21 mouse cellular contexts compared by ENCODE assay signal in genomic region chr1:12288521-12288920, GRCm38 (mm10).
DNase-seq lines count a peak whose midpoint lies in the region; ATAC-seq and TF ChIP-seq lines count a peak whose summit lies in the region.
"Had no signal": no experiment of that assay in that cellular context is flagged by ENCODE, and none has a peak within 500 bp of the region (broad histone marks: within the 10 kb centered on the region; RNA-seq: fewer than 3 reads in every experiment).

No protein-coding gene starts in this region.

- no peak overlapping the region for H3K4me3 ChIP-seq in intestine, embryonic 15.5 days (replicated peaks)
- H3K4me3 ChIP-seq in intestine, embryonic 16.5 days (ENCODE audit: low read length) = no peak overlapping the region
- no peak overlapping the region for H3K4me3 ChIP-seq in intestine, postnatal 0 days (ENCODE audit: low read depth, low read length)
- no peak overlapping the region for H3K4me3 ChIP-seq in limb, embryonic 10.5 days

- H3K27ac ChIP-seq in intestine, embryonic 15.5 days = no peak overlapping the region
- no peak overlapping the region for H3K27ac ChIP-seq in intestine, embryonic 16.5 days (ENCODE audit: low read length)
- H3K27ac ChIP-seq in intestine, postnatal 0 days (ENCODE audit: low read depth, low read length) = no peak overlapping the region
- no peak overlapping the region for H3K27ac ChIP-seq in limb, embryonic 10.5 days

- no peak for TF ChIP-seq CTCF in intestine, postnatal 0 days (IDR thresholded peaks at IDR 0.05; ENCODE audit: low read depth)

- H3K9ac ChIP-seq in intestine, embryonic 15.5 days = no peak overlapping the region
- H3K9ac ChIP-seq in intestine, embryonic 16.5 days (ENCODE audit: low read depth, low read length) = no peak overlapping the region
- H3K9ac ChIP-seq in intestine, postnatal 0 days (ENCODE audit: low read depth, low read length) = no peak overlapping the region

- no peaks in the 10 kb centered on the region for H3K36me3 ChIP-seq in intestine, embryonic 15.5 days
- H3K36me3 ChIP-seq in intestine, embryonic 16.5 days (ENCODE audit: control insufficient read depth, insufficient read depth, low read length) = no peaks in the 10 kb centered on the region
- no peaks in the 10 kb centered on the region for H3K36me3 ChIP-seq in intestine, postnatal 0 days (ENCODE audit: control insufficient read depth, insufficient read depth)
- H3K36me3 ChIP-seq in limb, embryonic 10.5 days = no peaks in the 10 kb centered on the region
- H3K36me3 ChIP-seq: G1E had no signal

- no peak overlapping the region for H3K4me2 ChIP-seq in intestine, embryonic 15.5 days (replicated peaks)
- no peak overlapping the region for H3K4me2 ChIP-seq in intestine, embryonic 16.5 days (ENCODE audit: low read depth, low read length)
- H3K4me2 ChIP-seq in intestine, postnatal 0 days (replicated peaks; ENCODE audit: low read depth) = no peak overlapping the region

- H3K27me3 ChIP-seq in intestine, embryonic 15.5 days (replicated peaks) = no peaks in the 10 kb centered on the region
- no peaks in the 10 kb centered on the region for H3K27me3 ChIP-seq in intestine, embryonic 16.5 days (replicated peaks; ENCODE audit: control insufficient read depth, insufficient read depth, low read length)
- no peaks in the 10 kb centered on the region for H3K27me3 ChIP-seq in intestine, postnatal 0 days (replicated peaks; ENCODE audit: control insufficient read depth, insufficient read depth, low read length)
- no peaks in the 10 kb centered on the region for H3K27me3 ChIP-seq in limb, embryonic 10.5 days (ENCODE audit: low read depth, poor library complexity, severe bottlenecking)
- H3K27me3 ChIP-seq: CH12.LX, Patski had no signal

- H3K9me3 ChIP-seq in intestine, embryonic 15.5 days = no peaks in the 10 kb centered on the region
- H3K9me3 ChIP-seq in intestine, embryonic 16.5 days (ENCODE audit: control insufficient read depth, low read length) = no peaks in the 10 kb centered on the region
- H3K9me3 ChIP-seq in intestine, postnatal 0 days (ENCODE audit: control insufficient read depth) = no peaks in the 10 kb centered on the region
- H3K9me3 ChIP-seq in limb, embryonic 10.5 days (replicated peaks) = no peaks in the 10 kb centered on the region
- H3K9me3 ChIP-seq: G1E had no signal

- no peaks in the 10 kb centered on the region for H3K4me1 ChIP-seq in intestine, embryonic 15.5 days (replicated peaks)
- H3K4me1 ChIP-seq in intestine, embryonic 16.5 days (ENCODE audit: control insufficient read depth, insufficient read depth, low read length) = no peaks in the 10 kb centered on the region
- H3K4me1 ChIP-seq in intestine, postnatal 0 days (replicated peaks; ENCODE audit: control insufficient read depth, insufficient read depth, low read length) = peaks cover 3% of the 10 kb centered on the region; the same call in 1 of the 2 replicates
- 0 out of 2 replicates have a peak, but pooled peaks cover 5% of the 10 kb centered on the region for H3K4me1 ChIP-seq in limb, embryonic 10.5 days

- peak; percentile 68 for ATAC-seq in intestine, embryonic 15.5 days
- ATAC-seq in intestine, embryonic 16.5 days = peak; percentile 62
- ATAC-seq in intestine, postnatal 0 days = peak; percentile 86
- ATAC-seq: activated CD4-positive, CD25-positive, alpha-beta regulatory T cell, adult 4 months; CD4-positive, CD25-positive, alpha-beta regulatory T cell, adult 4 months had no signal

- WGBS in intestine, embryonic 15.5 days = 60% methylated on average over 3 of the region's 3 CpGs
- WGBS in intestine, embryonic 16.5 days = 71% methylated on average over 3 of the region's 3 CpGs
- WGBS in intestine, postnatal 0 days = 46% methylated on average over 3 of the region's 3 CpGs
- WGBS in limb, embryonic 10.5 days = 90% methylated on average over 3 of the region's 3 CpGs

- DNase-seq in gastrocnemius, postnatal 10 days = no peak
- no peak for DNase-seq in embryo, embryonic 10.5 days (ENCODE audit: low spot score)
- DNase-seq in limb, embryonic 10.5 days (ENCODE audit: low spot score) = no peak
- DNase-seq: adrenal gland, adult 2 months; adrenal gland, adult 8-10 months; adrenal gland, postnatal 10 days; adrenal gland, postnatal 14 days; adrenal gland, postnatal 25 days; adrenal gland, postnatal 36 days; B cell, adult 2 months; cerebellum, adult 11 months; cerebellum, adult 11-12 months; cerebellum, adult 18-20 months had no signal
